Mouse (Mus musculus) E14TG2a.4 (cell line): ENCODE data around the gene Tnfrsf26.

ENCODE experiments used
- CTCF ChIP-seq: conservative IDR thresholded peaks from 2 replicates; pipeline ENCODE4 v1.5.1; 2014; ENCODE audit warnings: low read length
- NANOG ChIP-seq: IDR thresholded peaks from 2 replicates; pipeline ENCODE4 v1.6.1; 2014; ENCODE audit warnings: borderline replicate concordance, low read length, mixed read lengths
- POU5F1 ChIP-seq: IDR thresholded peaks from 2 replicates; pipeline ENCODE4 v1.6.1; 2014; ENCODE audit warnings: low read length, borderline replicate concordance

DNA sequence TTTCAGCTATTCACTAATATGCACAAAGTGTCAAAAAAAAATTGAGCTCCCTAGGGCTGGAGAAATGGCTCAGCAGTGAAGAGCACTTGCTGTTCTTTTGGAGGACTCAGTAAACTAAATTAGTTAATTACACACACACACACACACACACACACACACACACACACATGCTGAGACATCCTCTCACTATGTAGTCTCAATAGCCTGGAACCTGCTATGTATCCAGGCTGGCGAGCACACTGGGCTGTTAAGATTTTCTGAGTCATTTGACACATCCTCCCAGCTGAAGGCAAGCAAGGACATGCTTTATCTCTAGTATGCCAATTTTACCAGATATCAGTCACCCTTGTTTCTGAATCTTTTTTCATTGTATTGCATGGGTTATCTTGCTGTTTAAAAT is 7.6 kb downstream of the Tnfrsf26 start:
- TF ChIP-seq CTCF (no peak), NANOG (no peak), POU5F1 (no peak)
